Mouse (Mus musculus) hindbrain, postnatal 0 days (tissue): Measurements from ENCODE around the gene 9330159F19Rik. TPM values are rescaled to one million over a fixed set of nuclear protein-coding genes. Genes with fewer than 3 reads are reported as not detected.

ENCODE experiments used
- ATAC-seq: fragments of 200-750 bp; cut with Nextera tagmentation; 2 replicates; pipeline ENCODE4 v1.8.0; 2017; ENCODE audit warnings: mild to moderate bottlenecking, moderate TSS enrichment, moderate library complexity
- DNase-seq: peaks from one replicate; pipeline ENCODE4 v3.0.0-alpha.2; 2015; ENCODE audit warnings: low spot score
- H3K27ac ChIP-seq: fragments of 300-500 bp; sonication (generic); 2 replicates; pipeline ENCODE4 v1.5.1; 2014; ENCODE audit warnings: mild to moderate bottlenecking
- H3K27me3 ChIP-seq: fragments of 300-500 bp; sonication (generic); 2 replicates; pipeline ENCODE4 v1.6.1; 2014; ENCODE audit warnings: low read length, mixed read lengths; ENCODE audit not compliant: insufficient read depth
- H3K36me3 ChIP-seq: fragments of 300-500 bp; sonication (generic); 2 replicates; pipeline ENCODE4 v1.6.1; 2014; ENCODE audit warnings: low read length, mixed read lengths; ENCODE audit not compliant: insufficient read depth
- H3K4me1 ChIP-seq: fragments of 300-500 bp; sonication (generic); 2 replicates; pipeline ENCODE4 v1.6.1; 2014; ENCODE audit warnings: antibody characterized with exemption, low read length, mixed read lengths; ENCODE audit not compliant: insufficient read depth
- H3K4me2 ChIP-seq: fragments of 300-500 bp; sonication (generic); 2 replicates; pipeline ENCODE4 v1.6.1; 2014; ENCODE audit warnings: low read depth, mild to moderate bottlenecking, low read length, moderate library complexity, mixed read lengths
- H3K4me3 ChIP-seq: fragments of 300-500 bp; sonication (generic); 2 replicates; pipeline ENCODE4 v1.5.1; 2014; ENCODE audit warnings: low read length
- H3K9ac ChIP-seq: fragments of 300-500 bp; sonication (generic); replicated peaks from 2 replicates; pipeline ENCODE4 v1.6.1; 2014; ENCODE audit warnings: mild to moderate bottlenecking, low read length, moderate library complexity, mixed read lengths
- H3K9me3 ChIP-seq: fragments of 300-500 bp; sonication (generic); 2 replicates; pipeline ENCODE4 v1.6.1; 2016; ENCODE audit warnings: low read length, mixed read lengths
- CTCF ChIP-seq: IDR thresholded peaks from 2 replicates; pipeline ENCODE4 v1.5.1; 2016; ENCODE audit warnings: antibody characterized with exemption, control low read depth, low read depth
- WGBS: fragments of 180-500 bp; shearing (Covaris S2); extraction: QIAGEN DNeasy Blood & Tissue Kit; methylation state at CpG from one replicate; pipeline ENCODE4 v1.1.7; 2014; 5-methylcytosine and 5-hydroxymethylcytosine counted together
- polyA plus RNA-seq: library from polyadenylated mRNA; unstranded; fragments of >200 nt; fragmentation: Nextera tagmentation; extraction: Ambion mirVana; gene quantifications from 2 replicates; pipeline ENCODE4 v1.2.1, GENCODE M21; 2015
- total RNA-seq: library from RNA; depleted of rRNA; stranded (reverse); fragments of >200 nt; gene quantifications from 2 replicates; pipeline ENCODE4 v1.2.3, GENCODE M21; 2014; rRNA removed

Gene 9330159F19Rik
- total and polyA plus RNA-seq, 2 experiments from 2014 or later = 14.2 to 41.8 TPM

- no peaks in the 10 kb centered on the region for H3K9me3 ChIP-seq
- no peak for DNase-seq
- H3K4me1 ChIP-seq = no peaks in the 10 kb centered on the region
- H3K27me3 ChIP-seq = no peaks in the 10 kb centered on the region
- ATAC-seq = no peak
- no peak for TF ChIP-seq CTCF
- no peak overlapping the region for H3K4me3 ChIP-seq
- no peak overlapping the region for H3K4me2 ChIP-seq
- H3K36me3 ChIP-seq = no peaks in the 10 kb centered on the region
- no peak overlapping the region for H3K9ac ChIP-seq
- H3K27ac ChIP-seq = no peak overlapping the region
- WGBS = 51% methylated on average over 3 of the region's 3 CpGs
Measured at GRCm38 (mm10) chr10:29208735-29209134, 2.7 kb upstream of the 9330159F19Rik start.

DNA sequence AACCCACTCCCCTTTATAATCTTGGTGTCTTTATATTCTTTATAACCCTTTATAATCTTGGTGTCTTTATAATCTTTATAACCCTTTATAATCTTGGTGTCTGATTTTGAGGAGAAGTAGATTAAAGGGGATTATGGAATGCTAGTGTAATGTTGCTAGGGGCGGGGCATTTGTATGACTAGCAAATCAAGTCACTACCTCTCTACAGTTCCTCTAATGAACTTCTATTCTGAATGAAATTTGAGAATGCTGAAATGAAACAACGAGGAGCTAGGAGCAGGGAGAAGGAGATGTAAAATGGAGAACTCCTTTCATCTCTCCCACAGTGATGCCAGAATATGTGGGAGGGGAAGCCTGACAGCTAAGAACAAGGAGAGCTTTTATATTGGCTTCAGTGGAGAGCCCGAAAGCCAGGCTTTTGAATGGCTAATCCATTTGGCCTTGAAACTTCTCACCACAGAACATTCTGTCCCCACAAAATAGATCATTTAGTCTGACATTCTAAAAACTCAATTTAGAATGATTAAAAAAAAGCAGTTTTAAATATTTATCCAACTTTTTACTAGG lies 2.2 kb downstream of the 9330159F19Rik start:
- Histone ChIP-seq H3K27ac (peak overlapping the region; percentile 4; the same call in 1 of the 2 replicates), H3K4me3 (no peak overlapping the region), H3K9me3 (no peaks in the 10 kb centered on the region), H3K36me3 (no peaks in the 10 kb centered on the region), H3K27me3 (no peaks in the 10 kb centered on the region), H3K4me1 (no peaks in the 10 kb centered on the region), H3K4me2 (no peak overlapping the region), H3K9ac (no peak overlapping the region)
- peak; percentile 59 for ATAC-seq
- TF ChIP-seq CTCF = no peak
- peak; percentile 29 for DNase-seq
- WGBS = 45% methylated on average over 3 of the region's 3 CpGs

DNA sequence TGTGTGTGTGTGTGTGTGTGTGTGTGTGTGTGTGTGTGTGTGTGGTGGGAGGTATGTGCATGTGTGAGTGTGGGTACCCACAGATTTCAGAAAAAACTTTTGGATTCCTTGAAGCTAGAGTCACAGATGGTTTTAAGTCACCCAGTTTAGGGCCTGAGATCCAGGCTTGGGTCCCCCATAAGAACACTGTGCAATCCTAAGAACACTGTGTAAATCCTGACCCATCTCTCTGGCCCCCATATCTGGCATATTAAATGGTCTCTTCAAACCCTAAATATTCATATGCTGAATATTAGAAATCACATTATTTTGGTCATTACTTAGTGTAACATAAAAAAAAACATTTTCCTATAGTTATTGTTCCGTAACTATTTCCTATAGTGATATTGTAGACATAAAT lies 5.6 kb downstream of the 9330159F19Rik start:
- Histone ChIP-seq H3K9me3 (no peaks in the 10 kb centered on the region), H3K9ac (no peak overlapping the region), H3K4me1 (no peaks in the 10 kb centered on the region), H3K27ac (no peak overlapping the region), H3K36me3 (peaks cover 3% of the 10 kb centered on the region; the same call in 1 of the 2 replicates), H3K4me2 (no peak overlapping the region), H3K27me3 (no peaks in the 10 kb centered on the region), H3K4me3 (no peak overlapping the region)
- no peak for ATAC-seq
- no peak for DNase-seq
- no peak for TF ChIP-seq CTCF
- WGBS = 97% methylated on average over 1 of the region's 1 CpGs

DNA sequence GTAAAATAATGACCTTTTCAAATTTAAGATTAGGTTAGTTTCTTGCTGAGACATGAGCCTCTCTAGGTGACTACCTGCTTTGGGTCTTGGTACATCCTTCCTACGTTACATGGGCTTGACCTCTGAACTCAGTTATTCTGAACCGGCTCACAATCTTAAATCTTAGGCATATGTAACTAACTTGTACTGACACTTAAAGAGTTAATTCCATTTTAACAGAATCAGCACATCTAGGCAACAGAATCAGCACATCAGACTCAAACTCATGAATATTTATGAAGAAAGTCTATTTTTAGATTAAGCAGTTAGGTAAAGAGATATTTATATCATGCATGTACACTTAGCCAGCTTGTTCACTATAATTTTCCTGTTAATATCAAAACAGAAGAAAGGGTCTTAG lies 6.0 kb downstream of the 9330159F19Rik start:
- no peak overlapping the region for H3K9ac ChIP-seq
- no peak for TF ChIP-seq CTCF
- no peaks in the 10 kb centered on the region for H3K4me1 ChIP-seq
- H3K27me3 ChIP-seq = no peaks in the 10 kb centered on the region
- ATAC-seq (no peak), DNase-seq (no peak)
- no peak overlapping the region for H3K27ac ChIP-seq
- no peak overlapping the region for H3K4me2 ChIP-seq
- H3K4me3 ChIP-seq = no peak overlapping the region
- H3K9me3 ChIP-seq = no peaks in the 10 kb centered on the region
- H3K36me3 ChIP-seq = peaks cover 5% of the 10 kb centered on the region; the same call in 1 of the 2 replicates
- WGBS = 68% methylated on average over 2 of the region's 2 CpGs

DNA sequence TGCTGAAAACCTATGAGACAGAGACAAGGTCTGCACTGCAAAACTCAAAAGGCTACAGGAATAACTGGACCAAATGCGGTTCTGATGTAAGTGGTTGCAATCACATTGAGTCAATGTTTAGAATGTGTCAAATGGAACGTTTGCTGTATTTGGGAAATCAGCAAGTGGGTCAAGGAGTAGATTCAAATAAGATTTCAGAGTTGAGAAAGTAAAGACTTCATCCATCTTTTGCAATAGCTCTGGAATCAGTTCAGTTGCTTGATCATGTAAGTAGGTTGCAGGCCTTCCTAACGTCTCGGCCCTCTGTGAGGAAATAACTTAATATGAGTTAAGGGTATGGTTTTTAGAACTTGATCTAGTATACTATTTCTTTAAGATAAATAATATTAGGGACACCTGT lies 13.9 kb downstream of the 9330159F19Rik start:
- peaks cover 27% of the 10 kb centered on the region for H3K36me3 ChIP-seq
- no peak overlapping the region for H3K4me3 ChIP-seq
- no peak overlapping the region for H3K9ac ChIP-seq
- H3K4me1 ChIP-seq = no peaks in the 10 kb centered on the region
- no peak overlapping the region for H3K4me2 ChIP-seq
- 93% methylated on average over 4 of the region's 4 CpGs for WGBS
- no peaks in the 10 kb centered on the region for H3K9me3 ChIP-seq
- no peaks in the 10 kb centered on the region for H3K27me3 ChIP-seq
- no peak for DNase-seq
- no peak for ATAC-seq
- no peak for TF ChIP-seq CTCF
- H3K27ac ChIP-seq = no peak overlapping the region

- DNase-seq (no peak), ATAC-seq (no peak)
- H3K9ac ChIP-seq = no peak overlapping the region
- no peak for TF ChIP-seq CTCF
- H3K4me2 ChIP-seq = no peak overlapping the region
- no peak overlapping the region for H3K27ac ChIP-seq
- peaks cover 9% of the 10 kb centered on the region for H3K36me3 ChIP-seq
- no peak overlapping the region for H3K4me3 ChIP-seq
- H3K9me3 ChIP-seq = no peaks in the 10 kb centered on the region
- H3K4me1 ChIP-seq = no peaks in the 10 kb centered on the region
- no peaks in the 10 kb centered on the region for H3K27me3 ChIP-seq
- 63% methylated on average over 2 of the region's 2 CpGs for WGBS
Measured at GRCm38 (mm10) chr10:29231208-29231607, 19.8 kb downstream of the 9330159F19Rik start.

Other genes starting within 250 kb of the 9330159F19Rik start
- gene 2310057J18Rik, start 225.3 kb upstream of the 9330159F19Rik start, total RNA-seq = not detected in 2 replicates
- not detected in 2 replicates for gene 2310057J18Rik, start 225.3 kb upstream of the 9330159F19Rik start, polyA plus RNA-seq
- 132 and 135 TPM in 2 replicates for gene Soga3, start 67.8 kb upstream of the 9330159F19Rik start, total RNA-seq
- gene Soga3, start 67.8 kb upstream of the 9330159F19Rik start, polyA plus RNA-seq = 139 and 149 TPM in 2 replicates
- gene Gm49353, start 12.7 kb upstream of the 9330159F19Rik start, total RNA-seq = 2.2 and 11.2 TPM in 2 replicates
- 10.5 and 11.5 TPM in 2 replicates for gene Gm49353, start 12.7 kb upstream of the 9330159F19Rik start, polyA plus RNA-seq
- 11.4 and 15.1 TPM in 2 replicates for gene Echdc1, start 101.6 kb downstream of the 9330159F19Rik start, total RNA-seq
- gene Echdc1, start 101.6 kb downstream of the 9330159F19Rik start, polyA plus RNA-seq = 33.7 and 37.1 TPM in 2 replicates
- gene Rnf146, start 150.8 kb downstream of the 9330159F19Rik start, total RNA-seq = 43.0 and 47.2 TPM in 2 replicates
- gene Rnf146, start 150.8 kb downstream of the 9330159F19Rik start, polyA plus RNA-seq = 56.3 and 61.7 TPM in 2 replicates